In genomic region chr19:50476774-50477173, GRCm38 (mm10) we compare ENCODE assay signal across 20 mouse cellular contexts.
DNase-seq lines count a peak whose midpoint lies in the region; ATAC-seq lines count a peak whose summit lies in the region.
"Had no signal": no experiment of that assay in that cellular context is flagged by ENCODE, and none has a peak within 500 bp of the region (broad histone marks: within the 10 kb centered on the region; RNA-seq: fewer than 3 reads in every experiment).

No protein-coding gene starts in this region.

- H3K4me3 ChIP-seq in forebrain, embryonic 13.5 days = no peak overlapping the region
- H3K4me3 ChIP-seq in forebrain, embryonic 10.5 days = no peak overlapping the region
- no peak overlapping the region for H3K4me3 ChIP-seq in midbrain, embryonic 11.5 days (ENCODE audit: low read depth, low read length)
- no peak overlapping the region for H3K4me3 ChIP-seq in midbrain, embryonic 10.5 days
- H3K4me3 ChIP-seq in forebrain, embryonic 16.5 days (replicated peaks; ENCODE audit: low read length) = no peak overlapping the region
- no peak overlapping the region for H3K4me3 ChIP-seq in liver, embryonic 11.5 days (ENCODE audit: low read depth, low read length)
- H3K4me3 ChIP-seq: intestine, embryonic 15.5 days; midbrain, embryonic 12.5 days had no signal

- no peaks in the 10 kb centered on the region for H3K36me3 ChIP-seq in forebrain, embryonic 13.5 days (ENCODE audit: poor library complexity, severe bottlenecking)
- no peaks in the 10 kb centered on the region for H3K36me3 ChIP-seq in forebrain, embryonic 10.5 days (replicated peaks)
- H3K36me3 ChIP-seq in midbrain, embryonic 11.5 days (ENCODE audit: control insufficient read depth, insufficient read depth, low read length) = no peaks in the 10 kb centered on the region
- H3K36me3 ChIP-seq in midbrain, embryonic 10.5 days = no peaks in the 10 kb centered on the region
- no peaks in the 10 kb centered on the region for H3K36me3 ChIP-seq in forebrain, embryonic 16.5 days (ENCODE audit: control insufficient read depth, insufficient read depth)
- H3K36me3 ChIP-seq in liver, embryonic 11.5 days (ENCODE audit: control insufficient read depth, insufficient read depth, low read length) = no peaks in the 10 kb centered on the region
- H3K36me3 ChIP-seq: intestine, embryonic 15.5 days; midbrain, embryonic 12.5 days had no signal

- peak; percentile 66 for ATAC-seq in forebrain, embryonic 13.5 days
- ATAC-seq in midbrain, embryonic 11.5 days (ENCODE audit: low FRiP score) = no peak
- peak; percentile 89 for ATAC-seq in forebrain, embryonic 16.5 days
- ATAC-seq in liver, embryonic 11.5 days (replicated peaks; ENCODE audit: low FRiP score) = no peak
- ATAC-seq: intestine, embryonic 15.5 days; liver, postnatal 0 days; lung, postnatal 0 days had no signal

- no peaks in the 10 kb centered on the region for H3K9me3 ChIP-seq in forebrain, embryonic 13.5 days (replicated peaks)
- H3K9me3 ChIP-seq in forebrain, embryonic 10.5 days = no peaks in the 10 kb centered on the region
- H3K9me3 ChIP-seq in midbrain, embryonic 11.5 days (ENCODE audit: control insufficient read depth, low read length) = no peaks in the 10 kb centered on the region
- no peaks in the 10 kb centered on the region for H3K9me3 ChIP-seq in midbrain, embryonic 10.5 days (replicated peaks)
- H3K9me3 ChIP-seq in forebrain, embryonic 16.5 days (ENCODE audit: control insufficient read depth, low read length) = no peaks in the 10 kb centered on the region
- no peaks in the 10 kb centered on the region for H3K9me3 ChIP-seq in liver, embryonic 11.5 days (ENCODE audit: control insufficient read depth, low read length)
- H3K9me3 ChIP-seq: intestine, embryonic 15.5 days; midbrain, embryonic 12.5 days had no signal

- 0 out of 2 replicates have a peak, but pooled peaks cover 3% of the 10 kb centered on the region for H3K4me1 ChIP-seq in forebrain, embryonic 13.5 days
- H3K4me1 ChIP-seq in forebrain, embryonic 10.5 days = no peaks in the 10 kb centered on the region
- H3K4me1 ChIP-seq in midbrain, embryonic 11.5 days (ENCODE audit: control insufficient read depth, insufficient read depth, low read length) = no peaks in the 10 kb centered on the region
- H3K4me1 ChIP-seq in midbrain, embryonic 10.5 days = peaks cover 23% of the 10 kb centered on the region
- H3K4me1 ChIP-seq in forebrain, embryonic 16.5 days (replicated peaks; ENCODE audit: control insufficient read depth, insufficient read depth, low read length) = no peaks in the 10 kb centered on the region
- no peaks in the 10 kb centered on the region for H3K4me1 ChIP-seq in liver, embryonic 11.5 days (replicated peaks; ENCODE audit: control insufficient read depth, insufficient read depth, low read length)
- H3K4me1 ChIP-seq: intestine, embryonic 15.5 days; midbrain, embryonic 12.5 days had no signal

- H3K4me2 ChIP-seq in forebrain, embryonic 13.5 days = no peak overlapping the region
- H3K4me2 ChIP-seq in midbrain, embryonic 11.5 days = no peak overlapping the region
- no peak overlapping the region for H3K4me2 ChIP-seq in forebrain, embryonic 16.5 days (ENCODE audit: low read length)
- no peak overlapping the region for H3K4me2 ChIP-seq in liver, embryonic 11.5 days
- H3K4me2 ChIP-seq: hindbrain, embryonic 14.5 days; intestine, embryonic 15.5 days; midbrain, embryonic 12.5 days had no signal

- WGBS in forebrain, embryonic 13.5 days = 76% methylated on average over 6 of the region's 6 CpGs
- WGBS in forebrain, embryonic 10.5 days = 88% methylated on average over 6 of the region's 6 CpGs
- 80% methylated on average over 6 of the region's 6 CpGs for WGBS in midbrain, embryonic 11.5 days
- WGBS in midbrain, embryonic 10.5 days = 81% methylated on average over 6 of the region's 6 CpGs
- 54% methylated on average over 6 of the region's 6 CpGs for WGBS in forebrain, embryonic 16.5 days
- 49% methylated on average over 6 of the region's 6 CpGs for WGBS in liver, embryonic 11.5 days

- DNase-seq in forebrain, embryonic 10.5 days (ENCODE audit: extremely low spot score, low spot score) = no peak
- peak; percentile 21 for DNase-seq in midbrain, embryonic 11.5 days (ENCODE audit: low spot score, missing footprints)
- DNase-seq in midbrain, embryonic 10.5 days (ENCODE audit: low spot score) = no peak
- peak; percentile 32 for DNase-seq in cerebellum, adult 9-10 months
- no peak for DNase-seq in spleen, postnatal 36 days (ENCODE audit: low spot score in 2 of 2)
- DNase-seq in liver, embryonic 11.5 days (ENCODE audit: low spot score) = no peak
- DNase-seq: adrenal gland, postnatal 36 days; kidney, adult 8-10 months; kidney, postnatal 14 days; liver, postnatal 0 days; right cerebral cortex, postnatal 25 days; spleen, adult 18-20 months; thymus, postnatal 25 days had no signal

- H3K9ac ChIP-seq in forebrain, embryonic 13.5 days = no peak overlapping the region
- no peak overlapping the region for H3K9ac ChIP-seq in midbrain, embryonic 11.5 days (ENCODE audit: low read length)
- H3K9ac ChIP-seq in forebrain, embryonic 16.5 days (replicated peaks; ENCODE audit: low read depth, low read length) = no peak overlapping the region
- H3K9ac ChIP-seq in liver, embryonic 11.5 days (ENCODE audit: low read depth, low read length) = no peak overlapping the region
- H3K9ac ChIP-seq: hindbrain, embryonic 14.5 days; intestine, embryonic 15.5 days; liver, postnatal 0 days; midbrain, embryonic 12.5 days had no signal

- H3K27me3 ChIP-seq in forebrain, embryonic 13.5 days = no peaks in the 10 kb centered on the region
- no peaks in the 10 kb centered on the region for H3K27me3 ChIP-seq in forebrain, embryonic 10.5 days (ENCODE audit: poor library complexity, severe bottlenecking)
- H3K27me3 ChIP-seq in midbrain, embryonic 11.5 days (ENCODE audit: control insufficient read depth, insufficient read depth, low read length) = no peaks in the 10 kb centered on the region
- H3K27me3 ChIP-seq in midbrain, embryonic 10.5 days (ENCODE audit: low read depth, poor library complexity, severe bottlenecking) = peaks cover 22% of the 10 kb centered on the region; the same call in 1 of the 2 replicates
- no peaks in the 10 kb centered on the region for H3K27me3 ChIP-seq in forebrain, embryonic 16.5 days (replicated peaks; ENCODE audit: control insufficient read depth, insufficient read depth, low read length)
- no peaks in the 10 kb centered on the region for H3K27me3 ChIP-seq in liver, embryonic 11.5 days (replicated peaks; ENCODE audit: control insufficient read depth, insufficient read depth, low read length)
- H3K27me3 ChIP-seq: intestine, embryonic 15.5 days had no signal

- H3K27ac ChIP-seq in forebrain, embryonic 13.5 days = no peak overlapping the region
- no peak overlapping the region for H3K27ac ChIP-seq in forebrain, embryonic 10.5 days
- H3K27ac ChIP-seq in midbrain, embryonic 11.5 days (ENCODE audit: low read depth, low read length) = no peak overlapping the region
- no peak overlapping the region for H3K27ac ChIP-seq in midbrain, embryonic 10.5 days (replicated peaks)
- H3K27ac ChIP-seq in forebrain, embryonic 16.5 days (ENCODE audit: low read length) = no peak overlapping the region
- no peak overlapping the region for H3K27ac ChIP-seq in liver, embryonic 11.5 days (ENCODE audit: low read depth, low read length)
- H3K27ac ChIP-seq: hindbrain, embryonic 14.5 days; intestine, embryonic 15.5 days; macrophage; midbrain, embryonic 12.5 days had no signal

Comparison
In these comparisons a context has a peak if more than half of its experiments do, and no peak if none do; other contexts are left out.
1. DNase-seq: peak in midbrain, embryonic 11.5 days (single experiment) and cerebellum, adult 9-10 months (single experiment); none in forebrain, embryonic 10.5 days (single experiment), midbrain, embryonic 10.5 days (single experiment), spleen, postnatal 36 days (0 of 2) and liver, embryonic 11.5 days (single experiment).
2. ATAC-seq: peak in forebrain, embryonic 13.5 days (single experiment) and forebrain, embryonic 16.5 days (single experiment); none in midbrain, embryonic 11.5 days (single experiment) and liver, embryonic 11.5 days (single experiment).